Mouse (Mus musculus) erythroblast, embryonic 14.5 days (primary cell): ENCODE measurements around the gene Utrn.

Experiments used
- GATA1 ChIP-seq: IDR thresholded peaks from 2 replicates; pipeline ENCODE4 v1.6.1; 2012; ENCODE audit warnings: low read length, inconsistent platforms, mixed read lengths
- TAL1 ChIP-seq: IDR thresholded peaks from 3 replicates; pipeline ENCODE4 v1.6.1; 2012; ENCODE audit warnings: low read length, inconsistent platforms, mixed read lengths

GRCm38 (mm10) chr10:12558810-12559209 is 310.4 kb downstream of the Utrn start:
- TF ChIP-seq GATA1: no peak
- no peak for TF ChIP-seq TAL1
